Mouse (Mus musculus): ENCODE measurements around the gene Bcor.

- TF ChIP-seq CTCF (IDR thresholded peaks at IDR 0.05; ENCODE audit: low read depth) (no peak), EP300 (IDR thresholded peaks at IDR 0.05; ENCODE audit: low read depth) (no peak)
Observed at GRCm38 (mm10) chrX:12133836-12134431, 26.2 kb downstream of the Bcor start.

Data from liver, postnatal 0 days (tissue).